Mouse (Mus musculus): ENCODE measurements at regions not wholly inside any gene's neighbourhood (a gene's known extent, or its start where the extent isn't known, plus 50 kb on each side); places are given as distances from the start of the nearest gene placed in this dataset.

GRCm38 (mm10) chr15:31173309-31174115, 50.6 kb upstream of the Dap start:
- DNase-seq (ENCODE audit: low spot score in 2 of 2): no peak
